Mouse (Mus musculus) cerebellum, adult 9-11 months (tissue): ENCODE data around the gene Dok4.

ENCODE experiments used
- DNase-seq: peaks from one replicate; pipeline ENCODE4 v3.0.0; 2022

Gene Dok4

GRCm38 (mm10) chr8:94876197-94876730 lies at the start of gene Dok4:
TSS of gene Dok4 (minus strand) at chr8:94876330.
- DNase-seq, result peak; percentile 61

- no peak for DNase-seq
These were observed 47.3 kb upstream of the Dok4 start, which contains the start of gene Adgrg5 for GRCm38 (mm10) chr8:94923405-94923804. TSS of gene Adgrg5 (plus strand) at chr8:94923694.

- no peak for DNase-seq
These were observed 46.5 kb upstream of the Dok4 start for GRCm38 (mm10) chr8:94922602-94923001.

DNA sequence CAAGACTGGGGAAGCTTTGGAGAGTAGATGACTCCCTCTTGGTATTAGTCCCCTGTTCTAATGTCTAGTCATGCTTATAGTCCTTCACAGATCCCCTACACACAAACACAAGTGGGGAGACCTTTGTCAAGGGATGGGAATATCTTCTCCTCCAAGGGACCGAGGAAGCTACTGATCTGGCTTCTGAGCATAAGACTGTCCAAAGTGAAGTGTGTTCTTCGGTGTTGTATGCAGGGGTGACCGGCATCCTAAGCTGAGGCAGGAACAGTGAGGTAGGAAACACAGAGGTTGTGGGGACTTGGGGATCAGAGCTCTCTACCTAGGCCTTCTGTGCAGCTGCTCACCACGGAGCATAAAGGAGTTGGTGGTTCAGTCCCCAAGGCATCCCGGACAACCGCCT lies 46.0 kb upstream of the Dok4 start:
- no peak for DNase-seq

DNA sequence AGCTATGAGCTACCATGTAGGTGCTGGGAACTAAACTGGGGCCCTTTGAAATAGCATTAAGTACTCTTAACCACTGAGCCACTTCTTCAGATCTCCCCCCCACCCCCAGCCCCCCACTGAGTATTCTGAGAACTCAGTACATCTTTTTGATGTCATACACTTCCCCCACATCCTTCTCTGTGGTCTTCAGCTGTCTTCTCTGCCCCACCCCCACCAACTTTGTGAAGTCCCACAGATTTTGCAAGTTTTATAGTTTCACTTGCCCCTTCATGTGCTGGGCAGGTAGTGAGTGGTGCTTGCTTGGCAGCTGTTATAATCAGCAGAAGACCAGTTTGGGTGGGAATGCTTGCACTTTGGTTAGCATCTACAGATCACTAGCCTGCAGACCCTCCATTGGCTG lies 43.1 kb upstream of the Dok4 start:
- no peak for DNase-seq

GRCm38 (mm10) chr8:94917851-94918495 lies 41.8 kb upstream of the Dok4 start, which contains the start of gene Ccdc102a:
TSS of gene Ccdc102a (minus strand) at chr8:94918098.
- DNase-seq, result no peak

GRCm38 (mm10) chr8:94917352-94917751 lies 41.2 kb upstream of the Dok4 start:
- DNase-seq, result peak; percentile 56

GRCm38 (mm10) chr8:94916960-94917324 lies 40.8 kb upstream of the Dok4 start:
- DNase-seq, result no peak

- DNase-seq, result no peak
These were observed 40.3 kb upstream of the Dok4 start for GRCm38 (mm10) chr8:94916311-94916959.

DNA sequence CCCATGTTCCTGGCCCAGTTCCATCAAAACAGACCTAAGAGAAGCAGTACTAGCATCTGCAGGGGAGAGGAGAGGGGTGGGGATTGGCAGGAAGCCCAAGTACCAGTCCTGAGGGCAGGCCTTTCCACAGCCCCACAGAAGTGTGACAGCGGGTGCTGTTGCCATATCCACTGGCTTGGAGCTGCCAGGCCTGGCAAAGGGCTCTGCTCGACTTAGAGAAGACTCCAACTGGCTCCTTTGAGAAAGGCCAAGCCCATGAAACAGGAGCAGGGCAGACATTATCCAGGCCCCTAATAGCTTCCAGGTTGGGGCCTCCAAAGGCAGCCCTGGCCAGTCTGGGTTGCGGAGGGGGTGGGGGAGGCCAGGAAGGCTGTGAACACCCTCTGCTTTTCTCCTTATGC lies 38.6 kb upstream of the Dok4 start:
- no peak for DNase-seq

DNA sequence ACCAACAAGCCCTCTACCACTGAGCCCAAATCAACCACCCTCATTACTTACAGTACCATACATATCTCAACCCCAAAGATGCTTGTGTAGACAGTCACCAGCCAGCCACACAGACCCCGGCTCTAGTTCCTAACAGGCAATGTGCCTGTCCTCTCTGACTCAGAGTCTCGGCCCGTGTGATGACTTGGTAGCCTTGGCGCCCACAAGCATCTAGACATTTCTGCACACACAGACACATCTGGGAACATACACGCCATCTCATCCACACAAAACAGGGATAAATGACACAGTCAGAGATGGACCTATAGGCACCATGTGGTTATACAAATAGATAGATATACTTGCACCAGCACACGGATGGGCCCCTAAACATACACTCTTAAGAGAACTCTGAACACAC lies 38.1 kb upstream of the Dok4 start:
- DNase-seq, result no peak

- DNase-seq, result no peak
These were observed 37.0 kb upstream of the Dok4 start for GRCm38 (mm10) chr8:94913061-94913660.

DNA sequence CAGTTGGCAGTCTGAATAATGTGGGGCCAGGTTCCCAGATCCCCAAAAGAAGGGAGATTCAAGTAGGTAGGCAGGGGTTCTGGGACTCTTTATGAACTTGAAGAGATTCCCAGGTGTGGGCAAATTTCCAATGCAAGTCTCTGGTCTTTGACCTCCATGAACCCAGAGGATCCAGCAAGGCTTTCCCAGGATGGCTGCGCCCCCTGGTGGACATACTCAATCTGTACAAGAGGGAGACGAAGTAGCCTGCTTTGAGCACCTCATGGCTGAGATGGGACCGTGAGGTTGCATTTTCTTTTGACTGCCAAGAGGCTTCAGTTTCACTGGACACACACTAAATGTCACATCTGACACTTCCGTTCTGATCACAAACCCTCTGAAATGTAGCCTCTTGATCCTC lies 32.7 kb upstream of the Dok4 start:
- peak; percentile 63 for DNase-seq

GRCm38 (mm10) chr8:94907591-94908300 lies 31.6 kb upstream of the Dok4 start:
- DNase-seq, result no peak

- no peak for DNase-seq
These were observed 28.5 kb upstream of the Dok4 start for GRCm38 (mm10) chr8:94904450-94905175.

- DNase-seq, result no peak
These were observed 27.6 kb upstream of the Dok4 start for GRCm38 (mm10) chr8:94903709-94904108.

DNA sequence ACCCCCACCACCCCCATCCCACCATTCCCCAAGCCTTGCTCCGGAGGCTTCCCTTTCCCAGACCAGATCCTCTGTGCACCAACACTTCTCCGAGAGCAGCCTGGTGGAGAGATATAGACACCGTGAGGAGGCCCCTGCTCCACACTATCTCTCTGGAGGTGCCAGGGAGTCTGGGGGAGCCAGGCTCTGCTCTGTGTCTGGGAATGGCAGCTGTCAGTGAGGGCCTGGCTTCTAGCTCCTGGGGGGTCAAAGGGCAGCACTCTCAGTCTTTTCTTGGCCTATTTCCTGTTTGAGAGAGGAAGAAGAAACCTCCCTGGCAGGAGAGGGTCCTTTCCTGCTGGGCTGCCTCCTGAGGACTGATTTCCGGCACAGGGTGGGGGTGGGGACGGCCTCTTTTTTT lies 24.9 kb upstream of the Dok4 start:
- DNase-seq, result no peak

DNA sequence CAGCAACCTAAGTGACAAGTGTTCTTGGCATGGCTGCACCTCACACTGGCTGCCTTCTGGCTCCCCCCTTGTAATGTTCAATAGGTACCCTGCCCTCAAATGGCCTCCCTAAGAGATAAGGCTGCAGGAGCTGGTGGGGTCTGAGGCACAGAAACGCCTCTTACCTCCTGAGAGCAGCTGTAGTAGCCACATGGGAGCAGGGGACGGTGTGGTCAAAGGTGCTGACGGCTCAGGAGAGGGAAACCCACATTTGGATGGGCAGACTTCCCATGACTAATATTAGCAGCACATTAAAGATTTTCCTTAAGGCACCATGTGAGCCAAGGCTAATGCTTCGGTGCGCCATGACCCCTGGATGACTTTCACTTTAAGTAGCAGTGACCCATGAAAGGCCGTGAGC lies 24.5 kb upstream of the Dok4 start:
- no peak for DNase-seq

DNA sequence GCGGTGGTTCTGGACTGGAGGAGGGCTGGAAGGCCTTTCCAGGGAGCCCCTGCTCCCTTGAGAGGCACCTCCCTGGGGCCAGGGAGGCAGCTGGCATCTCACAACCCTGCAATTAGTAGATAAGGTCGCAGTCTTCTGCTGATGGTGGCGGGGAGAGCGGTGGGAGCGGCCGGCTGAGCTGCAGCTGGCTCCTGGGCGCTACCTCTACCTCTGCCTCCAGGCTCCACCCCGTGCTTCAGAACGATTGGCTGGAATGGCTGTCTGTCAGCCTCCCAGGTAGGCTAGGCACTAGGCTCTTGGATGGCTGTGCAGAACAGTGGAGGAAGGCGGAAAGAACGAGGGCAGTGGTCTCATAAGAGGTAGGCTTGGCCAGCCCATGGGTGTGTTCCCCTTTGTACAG lies 23.1 kb upstream of the Dok4 start:
- no peak for DNase-seq

DNA sequence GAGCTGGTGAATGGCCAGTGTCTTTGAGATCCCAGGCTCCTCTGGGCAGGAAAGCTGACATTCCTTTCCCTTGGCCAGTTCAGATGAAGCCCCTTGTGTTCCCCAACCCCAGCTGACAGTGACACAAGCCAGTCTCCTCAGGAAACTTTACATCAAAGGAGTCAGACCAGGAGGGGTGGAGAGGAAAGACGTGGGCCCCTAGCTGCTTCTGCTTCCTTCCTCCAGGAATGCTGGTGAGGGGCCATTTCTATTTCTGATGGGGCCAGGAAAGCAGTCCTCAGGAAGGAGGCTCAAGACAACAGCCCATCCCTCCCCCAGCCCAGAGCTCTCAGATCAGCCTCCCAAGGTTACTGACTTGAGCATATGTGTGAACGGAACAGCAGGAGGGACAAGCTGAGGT lies 16.8 kb upstream of the Dok4 start:
- no peak for DNase-seq

DNA sequence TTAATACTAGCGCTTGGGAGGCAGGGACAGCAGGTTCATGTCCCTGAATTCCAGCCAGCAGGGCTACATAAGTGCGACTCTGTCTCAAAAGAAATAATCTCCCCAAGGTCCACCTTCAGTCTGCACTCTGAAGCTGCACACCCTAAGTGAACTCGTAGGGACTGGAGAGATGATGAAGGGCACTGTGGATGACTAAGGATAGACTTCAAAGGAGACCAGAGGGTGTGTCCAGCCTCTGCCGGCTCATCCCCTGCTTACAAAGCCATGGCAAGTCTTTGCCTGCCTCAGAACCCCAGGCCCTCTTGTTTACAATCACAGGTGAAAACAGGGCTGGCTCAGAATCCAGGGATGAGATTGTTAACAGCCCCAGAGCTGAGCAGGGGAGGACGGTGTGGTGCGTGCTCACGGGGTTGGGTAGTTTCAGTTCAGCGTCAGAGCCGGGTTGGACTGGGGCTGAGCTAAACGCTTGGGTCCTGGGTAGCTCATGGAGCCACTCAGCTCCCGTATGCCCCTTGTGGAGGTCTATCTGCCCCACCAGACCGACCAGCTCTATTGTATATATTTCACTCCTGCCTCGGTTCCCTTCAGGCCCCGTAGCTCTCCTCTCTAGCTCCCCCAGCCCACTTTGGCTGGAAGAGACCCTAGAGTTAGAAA lies 12.4 kb upstream of the Dok4 start:
- no peak for DNase-seq

DNA sequence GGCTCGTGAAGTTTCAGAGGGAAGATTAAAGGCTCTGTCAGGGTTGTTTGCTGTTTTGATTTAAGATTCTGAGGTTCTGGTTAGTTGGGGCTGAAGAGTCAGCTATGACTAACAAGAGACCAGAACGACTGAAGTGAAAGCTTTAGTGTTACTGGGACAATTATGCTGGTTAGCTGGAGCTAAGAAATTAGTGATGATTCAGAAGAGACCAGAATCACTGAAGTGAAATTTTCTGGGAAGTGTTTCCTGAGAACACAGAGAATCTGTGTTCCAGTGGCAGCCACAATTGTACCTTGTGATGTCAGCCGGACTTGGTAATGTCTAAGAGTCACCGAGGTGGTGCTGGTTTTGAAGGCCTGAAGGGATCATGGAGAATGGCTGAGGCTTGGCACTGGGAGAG lies 4.6 kb upstream of the Dok4 start:
- DNase-seq, result no peak
